Mouse (Mus musculus) liver, embryonic 14.5 days (tissue): ENCODE measurements at regions not wholly inside any gene's neighbourhood (a gene's known extent, or its start where the extent isn't known, plus 50 kb on each side); places are given as distances from the start of the nearest gene placed in this dataset.

ENCODE experiments used
- CTCF ChIP-seq: IDR thresholded peaks from 2 replicates; pipeline ENCODE4 v1.5.1; 2016; ENCODE audit warnings: antibody characterized with exemption, low read depth, control low read depth
- EP300 ChIP-seq: IDR thresholded peaks from 2 replicates; pipeline ENCODE4 v1.6.1; 2016; ENCODE audit warnings: antibody characterized with exemption, low read depth

GRCm38 (mm10) chr12:56005321-56005720, 169.2 kb downstream of the Brms1l start:
- TF ChIP-seq CTCF: no peak
- TF ChIP-seq EP300: no peak
